In the genomic region with DNA sequence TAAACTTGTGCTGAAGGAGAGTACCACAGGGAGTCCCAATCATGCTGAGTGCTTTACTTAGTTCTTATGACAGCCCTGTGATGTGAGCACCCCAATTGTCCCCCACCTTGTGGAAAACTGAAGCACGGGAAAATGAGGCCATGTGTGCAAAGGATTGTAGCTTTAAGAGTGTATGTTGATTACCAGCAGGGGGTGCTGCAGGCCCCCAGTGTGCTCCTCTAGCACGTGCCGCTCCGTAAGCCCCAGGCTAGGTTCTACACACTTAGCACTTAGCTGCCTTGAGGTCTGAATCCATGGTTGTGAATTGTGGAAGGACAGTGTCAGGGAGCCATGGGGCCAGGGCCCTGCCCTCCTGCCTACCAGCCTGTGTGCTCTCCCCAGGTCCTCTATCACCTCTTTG, we compare ENCODE assay signal across 11 mouse cellular contexts. TPM values are rescaled to one million over a fixed set of nuclear protein-coding genes. Genes with fewer than 3 reads are reported as not detected.
DNase-seq lines count a peak whose midpoint lies in the region; ATAC-seq and TF ChIP-seq lines count a peak whose summit lies in the region.
"Had no signal": no experiment of that assay in that cellular context is flagged by ENCODE, and none has a peak within 500 bp of the region (broad histone marks: within the 10 kb centered on the region; RNA-seq: fewer than 3 reads in every experiment).

No protein-coding gene starts in this region.

- ATAC-seq in CD4-positive, CD25-positive, alpha-beta regulatory T cell, adult 4 months = no peak

- H3K27ac ChIP-seq in left cerebral cortex, adult 2 months = no peak overlapping the region
- no peak overlapping the region for H3K27ac ChIP-seq in CH12.LX (ENCODE audit: insufficient read depth, low read depth)
- H3K27ac ChIP-seq in cortical plate, adult 2 months (ENCODE audit: insufficient read depth, low read length) = no peak overlapping the region
- H3K27ac ChIP-seq in embryonic facial prominence, embryonic 10.5 days (replicated peaks) = no peak overlapping the region
- H3K27ac ChIP-seq: hindbrain, embryonic 13.5 days had no signal

- H3K79me2 ChIP-seq in CH12.LX (replicated peaks; ENCODE audit: control insufficient read depth, extremely low read depth, insufficient read depth, poor library complexity, severe bottlenecking) = no peaks in the 10 kb centered on the region

- H3K9ac ChIP-seq in CH12.LX (ENCODE audit: insufficient read depth, low read depth) = no peak overlapping the region
- H3K9ac ChIP-seq: hindbrain, embryonic 13.5 days had no signal

- peaks cover 15 to 31% of the 10 kb centered on the region in 2 experiments for H3K4me1 ChIP-seq in CH12.LX (ENCODE audit: control insufficient read depth in 1 of 2, insufficient read depth in 2 of 2)
- no peaks in the 10 kb centered on the region for H3K4me1 ChIP-seq in cortical plate, adult 2 months (ENCODE audit: control insufficient read depth, insufficient read depth, low read length)
- H3K4me1 ChIP-seq in embryonic facial prominence, embryonic 10.5 days = no peaks in the 10 kb centered on the region
- H3K4me1 ChIP-seq: hindbrain, embryonic 13.5 days had no signal

- in situ Hi-C loops in CH12.LX (cut with MboI; ENCODE audit: low pct_ligation_motif_present, low pct_unique_long_range_greater_than_20kb, low sequenced_read_pairs) = loop anchor here (5.0 kb wide), 1 partner anchor 37 kb away; no protein-coding TSS in a partner anchor

- H3K36me3 ChIP-seq in CH12.LX (replicated peaks in 1 of 2; ENCODE audit: control insufficient read depth in 1 of 2, insufficient read depth in 1 of 2, low read length in 1 of 2) = peaks cover 45 to 87% of the 10 kb centered on the region in 2 experiments
- H3K36me3 ChIP-seq in embryonic facial prominence, embryonic 10.5 days (replicated peaks) = peaks cover 75% of the 10 kb centered on the region

- H3K9me3 ChIP-seq in CH12.LX (replicated peaks; ENCODE audit: low read length) = no peaks in the 10 kb centered on the region
- H3K9me3 ChIP-seq in embryonic facial prominence, embryonic 10.5 days = no peaks in the 10 kb centered on the region
- H3K9me3 ChIP-seq: hindbrain, embryonic 13.5 days had no signal

- dilution Hi-C loops in CH12.LX (cut with MboI; ENCODE audit: extremely low pct_ligation_motif_present, extremely low pct_unique_long_range_greater_than_20kb, low sequenced_read_pairs) = no loop called here

- no peak; the same call in 1 of the 2 replicates for TF ChIP-seq RAD21 in CH12.LX (IDR thresholded peaks at IDR 0.05; ENCODE audit: low read depth, low read length)

- 64% methylated on average over 4 of the region's 4 CpGs for WGBS in embryonic facial prominence, embryonic 10.5 days

- intact Hi-C loops in left cerebral cortex, adult 2 months (cut with DNase I) = no loop called here

- no peak for TF ChIP-seq EP300 in CH12.LX (IDR thresholded peaks at IDR 0.05; ENCODE audit: low read length)

- H3K4me2 ChIP-seq in CH12.LX (ENCODE audit: insufficient read depth, low read depth, poor library complexity, severe bottlenecking) = no peak overlapping the region
- H3K4me2 ChIP-seq: hindbrain, embryonic 13.5 days had no signal

- no peak overlapping the region for H3K4me3 ChIP-seq in left cerebral cortex, adult 2 months
- H3K4me3 ChIP-seq in CH12.LX (replicated peaks in 1 of 3; ENCODE audit: low read depth in 2 of 3, low read length in 2 of 3, poor library complexity in 1 of 3) = no peak overlapping the region
- no peak overlapping the region for H3K4me3 ChIP-seq in cortical plate, adult 2 months (ENCODE audit: insufficient read depth, low read length)
- no peak overlapping the region for H3K4me3 ChIP-seq in embryonic facial prominence, embryonic 10.5 days
- H3K4me3 ChIP-seq: hindbrain, embryonic 13.5 days had no signal

- DNase-seq in CD4-positive, CD25-positive, alpha-beta regulatory T cell, adult 2 months (ENCODE audit: low read depth, low spot score) = peak; percentile 41
- DNase-seq in left cerebral cortex, adult 2 months (ENCODE audit: extremely low spot score in 1 of 2, low spot score in 2 of 2) = no peak
- DNase-seq in left cerebral cortex, adult 11 months (ENCODE audit: low spot score) = no peak
- peak; percentile 57 for DNase-seq in CH12.LX (ENCODE audit: extremely low read depth)
- no peak for DNase-seq in MN1 (ENCODE audit: low spot score)
- DNase-seq in embryonic facial prominence, embryonic 10.5 days (ENCODE audit: low spot score) = no peak
- DNase-seq: gastrocnemius, postnatal 14 days; lung, postnatal 4 days had no signal

- TF ChIP-seq POLR2A in CH12.LX (IDR thresholded peaks at IDR 0.05; ENCODE audit: low read depth, low read length) = no peak
- no peak for TF ChIP-seq POLR2A in cortical plate, adult 2 months (IDR thresholded peaks at IDR 0.05; ENCODE audit: extremely low read depth, insufficient read depth, low read length)

- TF ChIP-seq CTCF in left cerebral cortex, adult 2 months (IDR thresholded peaks at IDR 0.05) = peak; percentile 54
- peak; percentile 24 to 46; a peak in 2 of 4 replicates for TF ChIP-seq CTCF in CH12.LX (conservative IDR thresholded peaks at IDR 0.05 in 1 of 2, IDR thresholded peaks at IDR 0.05 in 1 of 2; ENCODE audit: low read depth in 2 of 2, low read length in 2 of 2)
- TF ChIP-seq CTCF in cortical plate, adult 2 months (IDR thresholded peaks at IDR 0.05; ENCODE audit: extremely low read depth, insufficient read depth, low read length) = peak; percentile 33

- no peaks in the 10 kb centered on the region for H3K27me3 ChIP-seq in CH12.LX (replicated peaks)
- H3K27me3 ChIP-seq in embryonic facial prominence, embryonic 10.5 days (replicated peaks; ENCODE audit: low read depth, poor library complexity, severe bottlenecking) = no peaks in the 10 kb centered on the region
- H3K27me3 ChIP-seq: hindbrain, embryonic 13.5 days had no signal

TF ChIP-seq in CH12.LX, 34 proteins besides CTCF, POLR2A, EP300 and RAD21:
- peak; percentile 44; the same call in 1 of the 2 replicates for TF ChIP-seq MYC (IDR thresholded peaks at IDR 0.05; ENCODE audit: low read depth, low read length)
- TF ChIP-seq POLR2AphosphoS2 (IDR thresholded peaks at IDR 0.05; ENCODE audit: low read depth, low read length) = no peak
- TF ChIP-seq GABPA (IDR thresholded peaks at IDR 0.05; ENCODE audit: insufficient replicate concordance, low read depth, low read length) = no peak
- TF ChIP-seq MAX (IDR thresholded peaks at IDR 0.05; ENCODE audit: low read length) = 0 out of 2 replicates have a peak, but pooled peaks have one; percentile 23
- no peak for TF ChIP-seq JUND (conservative IDR thresholded peaks at IDR 0.05; ENCODE audit: low read depth, low read length)
- TF ChIP-seq BHLHE40 (IDR thresholded peaks at IDR 0.05; ENCODE audit: low read depth, low read length) = peak; percentile 77
- TF ChIP-seq SMC3 (IDR thresholded peaks at IDR 0.05; ENCODE audit: low read depth, low read length) = peak; percentile 16; the same call in 1 of the 2 replicates

RNA-seq across cellular contexts. Expression of a gene that starts 45.4 kb away (rescaled TPM):
- 10 to 100 TPM in 1 of 2 experiments, 1 to 10 TPM in 1; 9.9 to 19.4 TPM for polyA plus RNA-seq in CD4-positive, CD25-positive, alpha-beta regulatory T cell, adult 4 months (2017; shearing (Covaris generic))
- 10 to 100 TPM; 49.8 to 53.0 TPM for total RNA-seq in left cerebral cortex, adult 2 months (2021)
- total RNA-seq in CH12.LX (2012; rRNA removed) = 4.2 and 4.7 TPM in 2 replicates
- 0.66 and 1.4 TPM in 2 replicates for total RNA-seq in CH12.LX (2014; rRNA removed)
- polyA plus RNA-seq in CH12.LX (2012; ENCODE audit: insufficient read length, low read depth) = 12.0 and 16.7 TPM in 2 replicates
- polyA plus RNA-seq in cortical plate, adult 2 months (2012; rRNA removed) = 35.2 and 36.1 TPM in 2 replicates
- polyA plus RNA-seq in embryonic facial prominence, embryonic 10.5 days (2016; fragmentation: Nextera tagmentation; extraction: Ambion mirVana) = 8.6 and 9.0 TPM in 2 replicates

Comparison
In these comparisons a context has a peak if more than half of its experiments do, and no peak if none do; other contexts are left out.
1. DNase-seq: peak in CD4-positive, CD25-positive, alpha-beta regulatory T cell, adult 2 months (single experiment) and CH12.LX (single experiment); none in left cerebral cortex, adult 2 months (0 of 2), left cerebral cortex, adult 11 months (single experiment), MN1 (single experiment) and embryonic facial prominence, embryonic 10.5 days (single experiment).
2. Peak in every context shown above with its lines, with median percentiles within 50 percentile points of each other: CTCF ChIP-seq.